22 mouse cellular contexts compared by ENCODE assay signal in the genomic region with DNA sequence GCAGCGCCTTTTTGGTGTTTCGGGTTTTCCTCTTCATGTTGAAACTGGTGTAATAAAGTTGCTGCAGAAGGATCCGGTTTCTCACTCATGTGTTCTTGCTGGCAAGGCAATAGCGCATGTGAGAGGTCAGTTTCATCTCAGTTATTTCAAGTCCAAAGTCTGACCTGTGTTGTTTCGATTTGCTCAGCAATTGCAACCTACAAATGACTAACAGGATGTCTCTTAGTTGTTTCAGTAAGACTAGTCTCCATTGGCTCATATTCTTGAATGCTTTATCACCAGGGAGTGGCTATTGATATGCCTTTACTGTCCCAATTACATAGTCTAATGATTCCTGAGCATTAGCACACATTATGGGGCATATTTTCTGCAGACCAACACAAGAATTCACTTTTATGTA.
"Had no signal": no experiment of that assay in that cellular context is flagged by ENCODE, and none has a peak within 500 bp of the region (broad histone marks: within the 10 kb centered on the region; RNA-seq: fewer than 3 reads in every experiment).

No protein-coding gene starts in this region.

- H3K4me1 ChIP-seq: heart, embryonic 13.5 days; heart, embryonic 15.5 days; hindbrain, embryonic 13.5 days; hindbrain, embryonic 15.5 days; limb, embryonic 13.5 days; limb, embryonic 15.5 days; liver, embryonic 12.5 days had no signal

- H3K4me3 ChIP-seq: heart, adult 2 months; heart, embryonic 13.5 days; heart, embryonic 15.5 days; hindbrain, embryonic 13.5 days; hindbrain, embryonic 15.5 days; limb, embryonic 13.5 days; limb, embryonic 15.5 days; liver, embryonic 12.5 days had no signal

- H3K4me2 ChIP-seq: heart, embryonic 11.5 days; heart, embryonic 13.5 days; heart, embryonic 15.5 days; hindbrain, embryonic 13.5 days; hindbrain, embryonic 15.5 days; limb, embryonic 13.5 days; limb, embryonic 15.5 days; liver, embryonic 12.5 days had no signal

- H3K9me3 ChIP-seq: heart, embryonic 13.5 days; heart, embryonic 15.5 days; hindbrain, embryonic 13.5 days; hindbrain, embryonic 15.5 days; limb, embryonic 13.5 days; limb, embryonic 15.5 days; liver, embryonic 12.5 days had no signal

- H3K27me3 ChIP-seq: heart, embryonic 13.5 days; heart, embryonic 15.5 days; hindbrain, embryonic 13.5 days; hindbrain, embryonic 15.5 days; limb, embryonic 13.5 days; limb, embryonic 15.5 days; liver, embryonic 12.5 days had no signal

- ATAC-seq: forebrain, postnatal 0 days; hindbrain, postnatal 0 days; liver, embryonic 12.5 days had no signal

- H3K36me3 ChIP-seq: heart, embryonic 13.5 days; heart, embryonic 15.5 days; hindbrain, embryonic 13.5 days; hindbrain, embryonic 15.5 days; limb, embryonic 13.5 days; limb, embryonic 15.5 days; liver, embryonic 12.5 days had no signal

- H3K27ac ChIP-seq: heart, adult 2 months; heart, embryonic 13.5 days; heart, embryonic 15.5 days; hindbrain, embryonic 13.5 days; hindbrain, embryonic 15.5 days; hindbrain, postnatal 0 days; limb, embryonic 13.5 days; limb, embryonic 15.5 days; liver, embryonic 12.5 days; liver, embryonic 14.5 days had no signal

- H3K9ac ChIP-seq: forebrain, postnatal 0 days; heart, embryonic 13.5 days; heart, embryonic 15.5 days; hindbrain, embryonic 13.5 days; hindbrain, embryonic 15.5 days; limb, embryonic 13.5 days; limb, embryonic 15.5 days; liver, embryonic 12.5 days; liver, embryonic 14.5 days had no signal

- DNase-seq: forebrain, postnatal 0 days; gastrocnemius, postnatal 14 days; gastrocnemius, postnatal 36 days; heart, adult 11 months; heart, adult 2 months; heart, postnatal 14 days; heart, postnatal 36 days; kidney, adult 18-20 months; kidney, postnatal 10 days; layer of hippocampus, adult 9-11 months; layer of hippocampus, postnatal 36 days; left cerebral cortex, postnatal 4 days had no signal
